Mouse (Mus musculus): ENCODE data around the gene B2m.

Gene B2m

GRCm38 (mm10) chr2:122151221-122151620 lies 3.7 kb downstream of the B2m start:
- no peak for DNase-seq

DNA sequence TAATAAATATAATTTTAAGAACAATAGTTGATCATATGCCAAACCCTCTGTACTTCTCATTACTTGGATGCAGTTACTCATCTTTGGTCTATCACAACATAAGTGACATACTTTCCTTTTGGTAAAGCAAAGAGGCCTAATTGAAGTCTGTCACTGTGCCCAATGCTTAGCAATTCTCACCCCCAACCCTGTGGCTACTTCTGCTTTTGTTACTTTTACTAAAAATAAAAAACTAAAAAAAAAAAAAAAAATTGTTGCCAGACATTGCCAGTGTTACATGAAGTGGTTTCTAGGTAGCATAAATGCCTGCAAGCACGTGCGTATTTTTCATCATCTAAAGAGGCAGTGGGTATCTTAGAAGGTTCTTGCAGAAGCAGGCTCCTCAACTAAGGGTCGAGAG lies 5.4 kb downstream of the B2m start:
- DNase-seq, result no peak

DNA sequence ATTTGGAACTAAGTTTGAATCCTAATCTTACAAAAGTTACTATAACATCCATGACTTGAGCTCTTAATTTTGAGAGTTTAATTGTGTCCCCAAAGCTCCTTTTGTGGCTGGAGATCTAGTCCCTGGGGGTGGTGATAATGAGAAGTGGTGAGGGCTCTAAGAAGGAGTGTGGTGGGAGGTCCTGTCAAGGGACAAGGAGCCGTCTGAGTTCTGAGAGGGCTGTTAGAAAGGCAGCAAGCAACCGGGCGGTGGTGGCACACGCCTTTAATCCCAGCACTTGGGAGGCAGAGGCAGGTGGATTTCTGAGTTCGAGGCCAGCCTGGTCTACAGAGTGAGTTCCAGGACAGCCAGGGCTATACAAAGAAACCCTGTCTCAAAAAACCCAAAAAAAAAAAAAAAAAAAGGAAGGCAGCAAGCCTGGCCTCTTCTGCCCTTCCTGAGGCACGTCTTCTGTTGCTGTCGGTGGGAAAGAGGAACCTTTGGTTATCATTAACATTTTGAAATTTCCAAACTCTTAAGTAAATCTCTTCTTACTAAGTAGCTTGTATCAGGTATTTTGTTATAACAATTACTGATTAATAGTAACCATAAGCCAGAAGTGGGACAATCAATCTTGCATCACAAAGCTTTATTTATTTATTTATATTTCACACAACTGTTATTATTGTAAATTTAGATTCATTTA lies 6.3 kb downstream of the B2m start:
- no peak for DNase-seq

DNA sequence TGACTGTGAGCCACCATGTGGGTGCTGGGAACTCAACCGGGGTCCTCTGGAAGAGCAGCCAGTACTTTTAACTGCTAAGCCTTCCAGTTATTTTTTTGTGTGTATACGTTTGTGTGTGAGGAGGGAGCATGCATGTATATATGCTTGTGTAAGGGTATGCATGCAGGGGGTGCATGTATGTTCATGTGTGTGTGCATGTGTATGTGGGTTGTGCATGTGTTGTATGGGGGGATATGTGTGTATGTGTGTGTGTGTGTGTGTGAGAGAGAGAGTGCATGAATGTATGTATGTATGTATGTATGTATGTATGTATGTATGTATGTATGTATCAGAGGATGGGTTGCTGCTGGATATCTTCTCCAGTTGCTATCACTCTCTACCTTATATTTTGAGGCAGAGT lies 7.0 kb downstream of the B2m start:
- no peak for DNase-seq

- no peak for DNase-seq
These were observed 7.8 kb downstream of the B2m start for GRCm38 (mm10) chr2:122155292-122155691.

DNA sequence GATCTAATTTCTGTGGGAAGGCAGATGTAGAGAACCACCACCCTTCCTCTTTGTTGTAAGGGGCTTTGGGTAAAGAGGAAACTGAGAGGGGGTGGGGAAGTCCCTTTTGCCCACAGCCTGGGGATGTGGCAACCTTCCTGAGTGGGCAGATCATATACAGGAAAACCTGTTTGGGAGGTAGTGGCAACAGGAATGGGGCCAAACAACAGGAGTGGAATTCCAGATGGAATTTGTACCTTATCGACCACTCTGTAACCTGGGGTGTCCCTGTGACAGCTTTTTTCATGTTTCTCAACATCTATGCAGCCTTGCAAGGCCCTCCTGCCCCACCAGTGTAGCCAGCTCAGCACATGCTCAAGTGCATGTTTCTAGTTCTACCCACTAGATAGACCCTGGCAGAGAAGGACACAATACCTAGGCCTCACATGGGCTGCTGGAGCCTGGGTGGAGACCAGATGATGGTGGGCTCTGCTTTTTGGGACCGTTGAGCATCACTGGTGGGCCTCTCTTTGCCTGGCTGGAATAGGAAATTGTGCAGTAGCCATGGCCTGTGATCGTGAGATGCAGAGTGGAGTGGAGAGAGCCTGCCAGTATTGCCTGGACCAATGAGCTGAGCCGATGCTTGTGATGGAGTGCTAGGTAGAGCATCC lies 8.7 kb downstream of the B2m start:
- DNase-seq, result no peak

GRCm38 (mm10) chr2:122157561-122157960 lies 10.1 kb downstream of the B2m start:
- no peak for DNase-seq

DNA sequence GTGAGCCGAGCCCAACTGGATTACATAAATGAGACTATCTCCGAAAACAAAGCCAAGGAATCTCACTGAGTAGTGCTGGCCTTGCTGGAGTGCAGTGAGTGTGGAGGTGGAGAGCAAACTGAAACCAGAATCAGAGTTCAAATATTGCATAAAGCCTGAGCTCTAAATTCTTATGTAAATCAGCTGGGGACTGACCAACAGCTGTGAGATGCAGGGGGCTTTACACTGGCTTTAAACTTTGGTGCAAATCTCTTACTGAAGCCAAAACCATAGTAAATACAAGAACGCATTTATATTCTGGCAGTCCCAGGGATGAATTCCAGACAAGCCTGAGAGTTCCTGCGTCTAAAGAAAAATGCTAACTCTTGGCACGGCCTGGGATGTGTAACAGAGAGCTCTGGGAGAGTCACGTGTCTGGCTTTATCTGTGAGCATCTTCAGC lies 10.9 kb downstream of the B2m start:
- DNase-seq, result no peak

GRCm38 (mm10) chr2:122159667-122160066 lies 12.2 kb downstream of the B2m start:
- DNase-seq, result no peak

GRCm38 (mm10) chr2:122160680-122161079 lies 13.2 kb downstream of the B2m start, which contains the start of gene Trim69:
Gene Trim69 (plus strand): TSS chr2:122160700.
- DNase-seq, result peak; percentile 78 to 90

DNA sequence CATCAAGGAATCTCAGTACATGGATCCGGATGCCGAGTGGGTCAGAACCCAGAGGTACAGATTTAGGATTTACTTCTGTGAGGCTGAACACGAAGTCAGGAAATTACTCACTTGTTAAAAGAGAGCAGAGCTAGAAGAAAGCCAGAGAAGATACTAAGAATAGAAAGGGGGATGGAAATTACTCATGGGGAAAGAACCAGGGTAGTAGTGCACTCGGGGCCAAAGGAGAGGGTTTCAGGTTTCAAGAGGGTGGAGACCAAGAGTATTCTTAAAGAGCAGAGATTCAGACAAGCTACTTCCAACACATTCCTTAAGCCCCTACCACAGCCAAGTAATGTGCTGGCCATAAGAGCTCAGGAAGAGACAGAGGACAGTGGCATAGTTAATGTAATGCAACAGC lies 14.1 kb downstream of the B2m start:
- DNase-seq, result no peak

DNA sequence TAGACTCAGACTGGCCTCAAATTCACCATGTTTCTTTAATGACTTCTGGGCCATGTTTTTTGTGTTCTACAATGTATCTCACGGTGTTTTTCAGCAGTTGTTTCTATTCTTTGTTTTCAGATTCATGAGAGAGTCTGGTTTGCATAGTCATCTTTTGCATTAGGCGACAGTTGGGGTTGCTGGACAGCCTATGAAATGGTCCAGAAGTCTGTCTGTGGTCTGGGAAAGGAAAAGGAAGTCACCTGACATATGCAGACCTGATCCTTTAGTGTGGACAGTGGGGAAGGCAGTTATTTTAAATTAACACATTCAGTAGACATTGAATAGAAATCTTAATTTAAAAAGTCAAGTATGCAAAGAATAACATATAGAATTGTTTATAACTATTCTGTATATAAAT lies 15.0 kb downstream of the B2m start:
- DNase-seq, result no peak

DNA sequence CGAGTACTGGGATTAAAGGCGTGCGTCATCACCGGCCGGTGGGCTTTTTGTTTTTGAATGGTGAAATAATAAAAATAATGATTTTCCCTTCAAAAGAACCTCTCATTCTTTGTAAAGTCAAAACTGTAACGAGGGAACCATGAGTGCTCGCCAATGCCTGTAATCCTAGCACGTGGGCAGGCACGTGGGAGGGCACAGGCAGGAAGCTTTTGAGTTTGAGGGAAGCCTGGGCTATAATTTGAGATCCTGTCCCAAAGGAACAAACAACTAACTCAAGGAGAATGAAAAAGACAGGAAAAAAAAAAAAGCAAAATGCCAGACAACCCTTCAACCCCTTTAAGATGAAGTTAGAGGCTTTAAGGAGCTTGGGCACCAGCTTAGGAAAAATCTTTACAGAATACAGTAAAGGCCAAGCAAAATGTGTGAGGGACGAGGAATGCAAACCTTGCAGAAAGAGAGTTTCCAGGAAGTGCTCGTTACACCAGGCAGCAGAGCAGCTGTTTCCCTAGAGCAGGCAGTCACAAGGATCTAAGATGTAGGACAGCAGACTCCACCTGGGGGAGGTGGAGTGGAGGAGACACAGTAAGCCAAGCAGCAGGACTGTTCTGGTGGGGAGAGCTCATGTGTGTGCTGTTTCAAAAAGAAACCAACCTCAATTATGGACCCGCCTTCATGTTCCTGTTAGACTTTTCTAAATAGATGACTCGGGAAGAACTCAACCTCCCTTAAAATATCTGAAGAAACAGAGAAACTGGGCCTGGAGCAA lies 16.1 kb downstream of the B2m start:
- no peak for DNase-seq

DNA sequence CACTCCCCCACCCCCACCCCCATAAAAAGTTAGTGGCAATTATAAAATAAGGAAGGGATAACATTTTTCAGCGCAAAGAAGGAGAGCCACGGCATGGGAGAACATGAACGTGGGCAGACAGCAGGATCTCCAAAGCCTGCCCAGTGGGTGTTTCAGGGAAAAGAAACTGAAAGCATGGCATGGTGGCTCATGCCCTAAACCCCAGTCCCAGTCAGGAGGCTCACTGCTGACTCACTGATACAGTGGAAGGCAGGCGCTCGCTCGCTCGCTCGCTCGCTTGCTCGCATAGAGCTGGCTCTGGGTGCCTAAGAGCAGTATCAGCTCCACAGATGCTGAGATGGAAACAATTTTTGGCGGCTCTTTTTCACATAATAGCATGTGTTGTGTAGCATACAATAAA lies 16.8 kb downstream of the B2m start:
- DNase-seq, result no peak

- DNase-seq, result no peak
These were observed 23.8 kb downstream of the B2m start for GRCm38 (mm10) chr2:122171292-122171691.

DNA sequence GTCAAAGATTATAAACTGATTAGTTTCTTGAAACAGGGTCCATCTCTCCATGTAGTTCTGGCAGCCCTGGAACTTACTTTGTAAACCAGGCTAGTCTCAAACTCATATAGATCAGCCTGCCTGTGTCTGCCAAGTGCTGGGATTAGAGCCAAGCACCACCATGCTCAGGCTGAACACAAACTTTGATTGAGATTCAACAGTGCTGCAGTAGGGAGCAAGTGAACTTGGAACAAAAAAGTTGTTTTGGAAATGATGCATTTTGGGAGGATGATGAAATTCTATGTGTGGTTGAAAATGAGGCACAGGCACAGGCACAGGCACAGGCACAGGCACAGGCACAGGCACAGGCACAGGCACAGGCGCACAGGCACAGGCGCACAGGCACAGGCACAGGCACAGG lies 24.7 kb downstream of the B2m start:
- DNase-seq, result no peak

GRCm38 (mm10) chr2:122180051-122180822 lies 32.8 kb downstream of the B2m start:
- no peak for DNase-seq

DNA sequence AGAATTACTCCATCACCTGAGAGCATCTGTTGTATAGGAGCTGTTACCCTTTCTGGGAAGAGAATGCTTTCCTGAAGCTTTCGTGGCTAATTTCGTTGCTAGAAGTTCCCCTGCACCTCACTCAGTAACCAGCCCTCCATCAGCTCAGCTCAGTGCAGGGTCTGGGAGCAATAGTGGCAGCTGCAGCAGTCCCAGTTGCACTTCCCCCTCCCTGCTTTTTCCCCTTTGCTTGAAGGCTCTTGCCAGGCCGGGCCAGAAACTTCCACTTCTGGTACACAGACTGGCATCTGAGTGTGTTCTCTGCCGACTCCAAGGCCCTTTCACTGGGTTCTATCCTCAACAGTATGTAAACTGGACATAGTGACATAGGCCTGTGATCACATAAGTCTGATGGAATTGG lies 37.6 kb downstream of the B2m start:
- DNase-seq, result no peak

DNA sequence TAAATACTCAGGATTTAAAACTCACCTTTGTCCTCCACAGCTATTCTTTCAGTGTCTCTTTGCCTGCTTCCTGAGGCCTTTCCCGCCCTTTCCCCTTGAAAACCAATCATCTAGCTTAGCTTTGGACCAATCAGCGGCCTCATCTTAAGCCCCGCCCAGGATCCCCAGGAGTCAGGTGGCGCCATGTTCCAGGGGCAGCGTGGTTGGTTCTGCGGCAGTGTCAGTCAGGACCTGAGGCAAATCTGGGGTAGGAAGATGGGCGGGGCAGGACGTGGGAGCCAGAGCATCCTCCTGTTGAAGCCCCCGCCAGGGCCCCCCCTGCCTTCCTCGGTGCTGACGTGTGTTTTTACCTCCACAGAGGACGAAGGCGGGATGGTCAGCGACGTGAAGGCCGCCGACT lies 38.6 kb downstream of the B2m start, which contains the start of the genes Patl2 and Terb2:
TSS of gene Patl2 (minus strand) at position 84 of the 400 bp plus-strand sequence.
TSS of gene Terb2 (plus strand) at position 167 of the 400 bp plus-strand sequence.
- no peak for DNase-seq

DNA sequence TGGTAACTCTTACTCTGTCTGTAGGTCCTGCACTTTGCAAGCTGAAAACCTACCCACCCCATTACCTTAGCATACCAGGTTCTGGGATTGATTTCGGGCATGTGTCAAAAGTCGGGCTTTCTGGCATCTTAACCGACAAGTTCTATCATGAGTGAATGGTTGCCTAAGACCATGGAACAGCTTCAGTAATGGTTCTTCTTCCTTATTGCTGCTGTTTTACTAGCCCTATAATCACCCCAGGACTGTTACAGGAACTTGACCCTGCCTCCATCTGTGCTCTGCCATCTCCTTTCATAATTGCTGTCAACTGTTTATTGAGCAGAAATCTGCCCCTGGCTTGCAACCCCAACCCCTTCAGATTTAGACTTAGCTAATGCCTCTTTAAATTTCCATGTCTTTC lies 39.3 kb downstream of the B2m start:
- DNase-seq, result no peak

DNA sequence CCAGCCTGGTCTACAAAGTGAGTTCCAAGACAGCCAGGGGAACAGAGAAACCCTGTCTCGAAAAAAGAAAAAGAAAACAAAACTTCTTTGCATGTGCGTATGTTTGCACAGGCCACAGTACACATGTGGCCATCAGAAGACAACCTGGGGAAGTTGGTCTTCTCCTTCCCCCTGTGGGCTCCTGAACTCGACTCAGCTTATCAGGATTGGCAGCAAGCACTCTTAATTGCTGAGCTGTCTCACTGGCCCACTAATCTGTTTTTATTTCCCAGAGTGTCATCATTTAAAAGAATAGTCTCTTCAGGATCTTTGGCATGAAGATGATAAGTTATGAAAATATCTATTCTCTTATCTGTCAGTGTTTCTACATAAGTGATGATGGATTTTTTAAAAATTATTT lies 44.4 kb downstream of the B2m start:
- no peak for DNase-seq

DNA sequence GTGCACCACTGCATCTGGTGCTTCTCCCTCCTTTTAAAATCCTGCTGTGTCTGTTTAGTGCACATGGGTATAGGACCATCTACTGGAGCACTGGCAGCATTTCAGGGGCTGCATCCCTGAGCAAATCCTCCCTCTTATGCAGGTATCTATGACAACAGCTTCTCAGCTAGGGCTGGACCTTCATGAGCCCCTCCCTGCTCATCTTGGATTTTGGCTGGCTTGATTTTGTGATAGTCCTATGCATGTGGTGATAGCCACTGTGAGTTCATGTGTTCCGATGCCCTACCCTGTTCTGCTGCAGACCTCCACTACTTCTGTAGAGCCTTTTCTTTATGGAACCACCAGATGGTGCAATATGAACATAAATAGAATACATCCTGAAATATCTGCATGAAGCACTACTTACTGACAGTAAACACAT lies 47.0 kb downstream of the B2m start:
- peak in 1 of 2 experiments; percentile 39 for DNase-seq

DNA sequence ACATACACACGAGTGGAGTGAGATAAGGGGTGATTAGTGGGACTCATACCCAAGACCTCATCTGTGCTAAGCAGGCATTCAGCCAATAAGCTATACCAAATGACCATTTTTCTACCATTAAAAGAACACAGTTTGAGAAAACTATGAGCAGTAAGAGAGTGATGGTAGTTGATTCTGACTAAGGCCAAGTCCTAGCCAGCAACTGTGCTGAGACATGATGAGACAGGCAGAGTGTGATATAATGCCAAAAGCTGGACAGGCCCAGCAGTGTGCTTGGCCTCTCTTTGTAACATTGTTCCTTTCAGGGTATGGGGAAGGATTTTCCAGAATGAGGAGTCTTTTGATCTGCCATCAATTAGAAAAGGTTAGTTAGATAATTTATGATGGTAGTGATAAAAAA lies 54.0 kb downstream of the B2m start:
- DNase-seq, result no peak
